ENCODE assay signal across 15 mouse cellular contexts in the genomic region with DNA sequence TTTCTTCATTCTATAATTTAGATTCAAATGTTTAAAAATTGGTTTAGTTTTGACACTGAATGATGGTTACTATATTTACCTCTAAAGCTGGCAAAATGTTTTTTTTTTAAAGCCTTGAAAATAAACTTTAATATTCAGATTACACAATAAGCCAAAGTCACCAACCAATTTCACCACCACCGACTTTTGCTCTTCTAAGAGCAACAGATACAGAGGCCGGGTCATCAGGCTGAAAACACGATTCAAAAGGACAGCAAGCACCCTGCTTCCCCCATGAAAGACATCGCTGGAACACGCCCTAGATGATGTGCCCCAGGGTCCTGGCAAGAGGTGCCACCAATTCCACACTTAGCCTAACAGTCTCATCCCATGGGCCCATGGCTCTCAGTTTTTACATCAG.
"Had no signal": no experiment of that assay in that cellular context is flagged by ENCODE, and none has a peak within 500 bp of the region (broad histone marks: within the 10 kb centered on the region; RNA-seq: fewer than 3 reads in every experiment).

No protein-coding gene starts in this region.

- H3K27me3 ChIP-seq: megakaryocyte, embryonic 14.5 days; midbrain, embryonic 15.5 days; neural tube, embryonic 13.5 days had no signal

- H3K27ac ChIP-seq: limb, embryonic 12.5 days; macrophage; midbrain, embryonic 15.5 days had no signal

- H3K9me3 ChIP-seq: limb, embryonic 12.5 days; midbrain, embryonic 15.5 days; neural tube, embryonic 13.5 days had no signal

- H3K4me2 ChIP-seq: limb, embryonic 12.5 days; liver, embryonic 11.5 days; midbrain, embryonic 11.5 days; midbrain, embryonic 15.5 days; neural tube, embryonic 13.5 days had no signal

- DNase-seq: kidney, adult 9 months; kidney, postnatal 36 days; layer of hippocampus, adult 9-11 months; layer of hippocampus, postnatal 36 days; lung, postnatal 14 days; retina, postnatal 1 day; right cerebral cortex, postnatal 4 days; thymus, postnatal 4 days had no signal

- ATAC-seq: midbrain, embryonic 15.5 days had no signal

- H3K36me3 ChIP-seq: limb, embryonic 12.5 days; midbrain, embryonic 15.5 days; neural tube, embryonic 13.5 days had no signal

- H3K4me3 ChIP-seq: limb, embryonic 12.5 days; megakaryocyte, embryonic 14.5 days; midbrain, embryonic 15.5 days; neural tube, embryonic 13.5 days had no signal

- H3K9ac ChIP-seq: limb, embryonic 12.5 days; midbrain, embryonic 15.5 days; neural tube, embryonic 13.5 days had no signal
